Mouse (Mus musculus) splenic B cell, adult 2 months (primary cell): Measurements from ENCODE around the gene Tulp4.
"Not testable (repeated sequence)": the region's sequence is repeated elsewhere in the genome, so short reads cannot be mapped to it uniquely, and the experiment has no call there.

Experiments
- DNase-seq: peaks from one replicate; pipeline ENCODE4 v3.0.0-alpha.2; 2011; ENCODE audit warnings: low read depth, low spot score
- H3K27me3 ChIP-seq: 2 replicates; pipeline ENCODE4 v1.6.1; 2012; ENCODE audit warnings: mild to moderate bottlenecking, low read length, moderate library complexity, mixed read lengths; ENCODE audit not compliant: control insufficient read depth, poor library complexity, insufficient read depth, severe bottlenecking
- H3K36me3 ChIP-seq: 2 replicates; pipeline ENCODE4 v1.6.1; 2012; ENCODE audit warnings: mild to moderate bottlenecking, low read length, moderate library complexity, mixed read lengths; ENCODE audit not compliant: control insufficient read depth, poor library complexity, insufficient read depth, severe bottlenecking

Gene Tulp4

DNA sequence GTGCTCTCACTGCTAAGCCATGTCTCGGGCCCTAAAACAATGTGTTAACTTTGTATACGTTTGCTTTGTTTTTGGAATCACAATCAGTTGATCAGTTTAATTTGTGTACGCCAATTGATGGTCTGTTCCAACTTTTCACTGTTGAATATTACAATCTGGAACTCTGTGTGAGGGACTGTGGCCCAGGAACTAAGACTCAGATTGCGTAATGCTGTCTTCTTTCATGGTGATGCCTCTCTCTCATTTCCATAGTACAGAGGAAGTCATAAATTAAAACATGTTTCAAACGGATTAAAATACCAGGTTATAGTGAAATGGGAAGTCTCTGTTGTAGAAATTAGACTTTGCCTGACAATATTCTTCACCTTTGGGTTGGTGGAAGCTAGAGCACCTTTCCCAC, 83.0 kb downstream of the Tulp4 start:
- Histone ChIP-seq H3K27me3 (no peaks in the 10 kb centered on the region), H3K36me3 (0 out of 2 replicates have a peak, but pooled peaks cover 2% of the 10 kb centered on the region)
- no peak for DNase-seq

DNA sequence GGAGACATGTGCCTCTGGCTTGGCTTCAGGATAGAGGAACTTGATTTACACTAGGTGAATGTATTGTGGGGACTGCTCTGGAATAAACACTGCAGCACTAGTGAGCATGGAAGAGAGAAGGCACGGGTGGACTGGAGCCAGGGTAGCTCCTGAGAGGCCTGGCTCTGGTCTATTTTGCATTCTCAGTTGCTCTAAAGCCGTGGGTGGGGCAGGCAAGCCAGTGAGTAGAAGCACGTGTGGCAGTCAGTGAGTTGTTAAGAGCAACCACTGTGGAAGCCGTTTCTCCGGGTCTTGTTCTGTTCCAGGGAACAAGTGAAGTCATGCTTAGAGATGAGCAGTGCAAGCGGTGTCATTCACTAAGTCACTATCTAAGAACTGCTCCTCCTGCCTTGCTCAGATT, 86.0 kb downstream of the Tulp4 start:
- H3K27me3 ChIP-seq = no peaks in the 10 kb centered on the region

DNA sequence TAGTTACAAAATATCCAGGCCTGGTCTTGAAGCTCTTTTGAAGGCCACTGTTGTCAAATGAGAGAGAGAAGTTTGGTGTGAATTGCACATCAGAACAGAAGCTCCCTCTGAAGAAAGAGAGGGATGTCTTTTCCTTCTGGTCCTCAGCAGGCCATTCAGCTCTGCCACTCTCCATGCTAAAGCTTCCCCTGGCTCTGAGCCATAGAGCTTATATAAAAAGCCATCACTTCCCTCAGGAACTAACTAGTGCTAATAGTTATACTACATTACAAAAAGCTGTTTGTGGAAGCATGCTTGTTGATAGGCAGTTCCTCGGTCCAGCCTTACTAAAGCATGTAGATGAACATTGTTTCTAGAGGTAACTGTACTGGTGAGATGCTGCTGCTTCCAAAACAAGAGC, 89.2 kb downstream of the Tulp4 start:
- no peak for DNase-seq
- Histone ChIP-seq H3K36me3 (no peaks in the 10 kb centered on the region), H3K27me3 (no peaks in the 10 kb centered on the region)

More for the DNA sequence above, 86.0 kb downstream of the Tulp4 start:
- no peak for DNase-seq
- no peaks in the 10 kb centered on the region for H3K36me3 ChIP-seq

DNA sequence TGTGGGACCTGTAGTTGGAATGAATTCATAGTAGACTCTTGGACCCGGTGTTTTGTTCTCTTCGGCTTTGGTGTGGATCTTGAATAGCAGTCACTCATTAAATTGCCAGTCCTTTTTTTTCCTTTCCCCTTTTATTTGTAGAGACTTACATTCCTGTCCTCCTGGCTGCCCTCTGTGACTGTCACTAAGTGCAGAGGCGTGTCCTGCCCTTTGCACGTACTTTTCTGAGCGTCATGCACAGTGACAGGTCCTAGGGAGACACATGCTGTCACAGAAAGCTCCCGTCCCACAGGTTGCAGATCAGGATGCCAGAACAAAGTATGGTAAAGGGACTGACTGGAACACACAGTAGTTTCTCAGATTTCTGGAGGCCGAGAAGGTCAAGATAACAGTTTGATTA, 91.3 kb downstream of the Tulp4 start:
- no peaks in the 10 kb centered on the region for H3K27me3 ChIP-seq
- H3K36me3 ChIP-seq = 0 out of 2 replicates have a peak, but pooled peaks cover 1% of the 10 kb centered on the region
- DNase-seq = no peak

DNA sequence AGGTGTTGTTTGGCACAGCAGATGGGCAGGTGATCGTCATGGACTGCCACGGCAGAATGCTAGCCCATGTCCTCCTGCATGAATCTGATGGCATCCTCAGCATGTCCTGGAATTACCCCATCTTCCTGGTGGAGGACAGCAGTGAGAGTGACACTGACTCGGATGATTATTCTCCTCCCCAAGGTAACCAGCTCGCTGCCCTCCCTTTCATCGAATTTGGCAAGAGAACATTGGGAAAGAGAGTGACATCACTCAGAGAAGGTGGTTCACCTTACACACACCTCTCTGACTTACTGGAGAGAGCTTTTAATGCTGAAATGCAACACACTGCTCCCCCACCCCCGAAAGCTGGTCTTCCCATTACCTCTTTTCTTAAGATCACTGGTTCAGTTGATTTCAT, 92.4 kb downstream of the Tulp4 start:
- DNase-seq = no peak
- H3K36me3 ChIP-seq = 0 out of 2 replicates have a peak, but pooled peaks cover 1% of the 10 kb centered on the region
- H3K27me3 ChIP-seq = no peaks in the 10 kb centered on the region

DNA sequence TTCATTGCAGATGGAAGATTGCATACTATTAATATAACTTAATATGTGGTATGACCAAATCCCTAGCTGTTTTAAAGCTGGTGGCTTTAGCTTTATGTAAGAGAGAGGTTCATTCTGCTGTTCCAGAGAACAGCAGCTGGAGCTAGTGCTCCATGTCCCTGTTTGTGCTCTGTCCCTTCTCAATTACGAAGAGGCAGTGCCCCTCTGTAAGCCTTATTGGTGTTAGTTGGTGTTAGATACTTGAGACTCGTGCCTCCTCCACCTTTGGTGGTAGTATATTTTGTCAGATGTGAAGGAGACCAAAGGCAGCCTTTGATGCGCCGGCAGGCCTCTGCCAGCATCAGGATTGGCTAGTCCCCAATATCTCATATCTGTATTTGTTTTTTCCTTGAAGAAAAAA, 92.9 kb downstream of the Tulp4 start:
- no peak for DNase-seq
- no peaks in the 10 kb centered on the region for H3K27me3 ChIP-seq
- H3K36me3 ChIP-seq = 0 out of 2 replicates have a peak, but pooled peaks cover 1% of the 10 kb centered on the region

DNA sequence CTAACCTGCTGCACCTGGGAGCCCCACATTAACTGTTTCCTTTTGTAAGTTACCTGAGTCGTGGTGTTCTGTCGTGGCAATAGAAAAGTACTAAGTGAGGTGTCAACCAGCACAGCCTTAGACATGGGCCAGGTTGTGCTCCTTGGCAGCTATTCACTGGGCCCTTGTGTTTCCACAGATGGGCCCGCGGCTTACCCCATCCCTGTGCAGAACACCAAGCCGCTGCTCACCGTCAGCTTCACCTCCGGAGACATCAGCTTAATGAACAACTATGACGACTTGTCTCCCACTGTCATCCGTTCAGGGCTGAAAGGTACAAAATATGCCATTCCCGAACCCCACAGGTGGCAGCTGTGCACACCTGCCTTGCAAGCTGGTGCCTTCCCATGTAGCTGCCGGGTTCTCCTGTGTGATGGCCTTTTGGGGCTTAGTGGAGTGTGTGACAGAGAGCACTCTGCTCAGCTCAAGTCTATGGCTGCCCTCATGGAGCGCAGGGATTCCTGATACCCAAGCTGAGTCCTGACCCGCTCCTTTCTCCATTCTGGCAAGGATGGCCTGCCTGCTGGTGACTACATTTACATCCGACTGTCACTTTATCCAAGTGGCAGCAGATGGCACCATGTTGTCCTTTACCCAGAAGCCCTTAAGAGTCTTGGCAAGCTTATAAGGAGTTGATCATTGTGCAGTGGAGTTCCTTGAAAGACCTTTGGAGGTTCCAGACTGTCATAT, 95.4 kb downstream of the Tulp4 start:
- Histone ChIP-seq H3K27me3 (no peaks in the 10 kb centered on the region), H3K36me3 (0 out of 2 replicates have a peak, but pooled peaks cover 1% of the 10 kb centered on the region)
- DNase-seq = no peak

DNA sequence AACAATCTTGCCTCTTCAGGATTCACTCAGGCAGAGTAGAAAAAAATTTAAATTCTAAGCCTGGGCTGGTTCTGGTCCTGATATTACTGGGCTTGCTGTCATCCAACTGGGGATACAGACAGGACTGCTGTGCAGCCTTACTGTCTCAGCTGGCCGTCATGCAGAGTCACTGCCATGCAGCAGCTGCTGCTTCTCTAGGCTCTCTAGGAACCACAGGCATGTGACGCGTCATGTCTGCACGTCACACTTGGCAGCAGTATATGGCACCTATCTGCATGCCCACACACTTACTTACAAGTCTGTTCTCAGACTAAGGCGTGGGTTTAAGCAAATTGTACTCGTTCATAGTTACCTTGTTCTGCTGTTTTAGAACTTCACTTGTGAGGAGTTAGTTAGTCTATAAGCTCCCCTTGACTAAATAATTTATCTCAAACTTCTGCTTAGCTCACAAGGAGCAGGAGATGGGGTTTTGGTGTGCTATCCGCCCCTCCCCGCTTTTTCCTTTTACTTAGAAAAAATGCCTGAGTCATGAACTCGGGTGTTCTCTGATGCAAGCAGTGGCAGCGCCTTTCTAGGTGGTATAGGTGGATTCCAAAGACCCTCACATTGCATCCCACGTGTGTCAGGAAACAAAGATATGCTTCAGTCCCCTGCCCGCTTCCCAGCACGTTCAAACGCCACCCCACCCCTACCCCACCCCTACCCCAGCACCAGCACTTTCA, 96.3 kb downstream of the Tulp4 start:
- no peak for DNase-seq
- H3K27me3 ChIP-seq = no peaks in the 10 kb centered on the region

DNA sequence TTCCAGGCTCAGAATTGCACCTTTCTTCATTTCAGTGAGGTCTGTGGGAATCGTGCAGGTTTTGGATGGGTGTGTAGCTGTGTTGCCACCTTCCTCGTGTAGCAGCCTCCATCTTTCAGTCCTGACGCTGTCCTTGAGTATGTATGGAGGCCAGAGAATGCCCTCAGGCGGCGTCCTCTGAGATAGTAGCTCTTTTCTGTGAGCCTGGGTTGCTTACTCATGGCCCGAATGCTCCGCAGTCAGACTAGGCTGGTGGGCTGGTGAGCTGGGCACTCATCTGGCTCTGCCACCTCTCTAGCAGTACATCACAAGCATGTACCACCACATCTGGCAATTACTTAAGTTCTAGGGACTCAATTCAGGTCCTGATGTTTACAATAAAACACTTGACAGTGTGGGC, 96.9 kb downstream of the Tulp4 start:
- Histone ChIP-seq H3K36me3 (0 out of 2 replicates have a peak, but pooled peaks cover 1% of the 10 kb centered on the region), H3K27me3 (no peaks in the 10 kb centered on the region)
- no peak for DNase-seq

More for the DNA sequence above, 96.3 kb downstream of the Tulp4 start:
- 0 out of 2 replicates have a peak, but pooled peaks cover 1% of the 10 kb centered on the region for H3K36me3 ChIP-seq

DNA sequence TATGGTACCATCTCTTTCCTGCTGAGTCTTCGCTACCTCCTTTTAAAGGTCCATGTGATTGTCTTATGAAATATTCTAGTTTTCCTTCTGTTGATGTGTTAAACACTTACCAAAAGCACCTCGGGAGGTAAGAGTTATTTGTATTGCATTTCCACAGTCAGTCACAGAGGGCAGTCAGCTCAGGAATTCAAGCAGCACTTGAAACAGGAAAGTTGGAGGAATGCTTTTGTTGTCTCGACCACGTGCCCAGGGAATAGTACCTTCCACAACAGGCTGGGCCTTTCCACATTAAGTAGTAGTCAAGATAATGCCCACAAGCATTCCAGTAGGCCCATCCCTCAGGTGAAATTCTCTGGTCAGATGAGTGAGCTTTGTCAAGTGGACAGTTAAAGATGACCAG, 97.6 kb downstream of the Tulp4 start:
- no peak for DNase-seq
- H3K27me3 ChIP-seq = no peaks in the 10 kb centered on the region
- 0 out of 2 replicates have a peak, but pooled peaks cover 1% of the 10 kb centered on the region for H3K36me3 ChIP-seq

DNA sequence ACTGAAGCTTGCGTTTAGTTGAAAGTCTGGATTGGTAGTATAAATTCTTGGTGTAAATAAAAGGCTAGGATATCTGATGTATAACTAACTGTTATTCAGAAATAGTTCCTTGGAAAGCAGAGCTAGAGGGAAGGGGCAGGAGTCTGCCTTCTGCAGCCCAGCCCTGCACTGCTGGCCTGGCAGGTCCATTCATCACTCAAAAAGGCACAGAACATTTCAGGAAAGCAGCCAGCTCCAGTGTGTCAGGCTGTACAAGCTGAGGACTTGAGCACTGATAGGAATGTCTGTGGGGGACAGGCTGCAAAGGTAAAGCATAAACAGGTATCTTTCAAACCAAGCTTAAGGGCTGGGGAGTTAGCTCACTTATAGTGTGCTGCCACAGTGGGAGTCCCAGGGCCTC, 105.5 kb downstream of the Tulp4 start:
- H3K36me3 ChIP-seq = peaks cover 2% of the 10 kb centered on the region; the same call in 1 of the 2 replicates

DNA sequence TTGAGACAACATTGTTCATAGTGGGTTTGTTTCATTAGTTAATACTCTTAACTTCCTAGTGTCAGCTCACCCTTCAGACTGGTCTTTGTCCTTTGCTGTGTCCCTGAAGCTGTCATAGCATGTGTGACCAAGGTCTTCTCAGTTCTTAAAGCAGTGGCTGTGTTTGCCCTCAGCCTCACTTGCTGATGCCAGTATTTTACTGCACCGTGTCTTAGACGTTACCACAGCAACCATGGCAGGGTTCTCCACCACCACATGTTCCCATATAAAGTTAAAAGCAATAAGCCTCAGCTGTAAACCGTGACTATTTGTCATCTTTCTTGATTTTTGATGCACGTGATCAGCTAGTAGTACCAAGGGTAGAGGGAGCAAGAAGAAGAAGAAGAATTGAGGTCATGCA, 109.4 kb downstream of the Tulp4 start:
- DNase-seq = no peak
- H3K36me3 ChIP-seq = peaks cover 2% of the 10 kb centered on the region; the same call in 1 of the 2 replicates
- H3K27me3 ChIP-seq = no peaks in the 10 kb centered on the region

More for the DNA sequence above, 105.5 kb downstream of the Tulp4 start:
- DNase-seq = no peak
- no peaks in the 10 kb centered on the region for H3K27me3 ChIP-seq

DNA sequence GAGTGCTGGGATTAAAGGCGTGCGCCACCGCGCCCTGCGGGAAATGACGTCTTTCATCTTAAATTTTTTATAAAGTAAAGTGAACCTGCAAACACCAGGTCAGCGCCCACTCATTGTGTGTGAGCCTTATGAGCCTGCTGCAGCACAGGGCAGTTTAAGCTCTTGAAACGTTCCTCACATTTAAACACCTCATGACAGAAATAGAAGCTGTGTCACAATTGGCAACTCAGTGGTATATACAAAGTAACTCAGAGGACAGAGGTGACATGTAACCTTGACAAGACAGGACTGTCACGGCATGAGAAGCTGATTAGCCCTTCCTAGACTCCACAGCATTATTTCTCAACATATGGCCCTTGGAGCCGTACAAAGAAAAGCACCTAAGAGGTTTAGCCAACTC, 110.3 kb downstream of the Tulp4 start:
- Histone ChIP-seq H3K36me3 (peaks cover 2% of the 10 kb centered on the region; the same call in 1 of the 2 replicates), H3K27me3 (no peaks in the 10 kb centered on the region)
- no peak for DNase-seq

DNA sequence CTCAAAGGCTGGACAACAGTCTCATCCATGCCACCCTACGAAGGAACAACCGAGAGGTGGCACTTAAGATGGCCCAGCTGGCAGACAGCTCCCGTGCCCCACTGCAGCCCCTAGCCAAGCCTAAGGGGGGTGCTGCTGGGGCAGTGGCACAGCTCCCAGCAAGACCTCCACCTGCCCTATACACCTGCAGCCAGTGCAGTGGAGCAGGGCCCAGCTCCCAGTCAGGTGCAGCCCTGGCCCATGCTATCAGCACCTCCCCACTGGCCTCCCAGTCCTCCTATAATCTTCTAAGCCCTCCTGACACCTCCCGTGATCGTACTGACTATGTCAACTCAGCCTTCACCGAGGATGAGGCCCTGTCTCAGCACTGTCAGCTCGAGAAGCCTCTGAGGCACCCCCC, 126.4 kb downstream of the Tulp4 start:
- not testable (repeated sequence) for H3K27me3 ChIP-seq, DNase-seq, H3K36me3 ChIP-seq

DNA sequence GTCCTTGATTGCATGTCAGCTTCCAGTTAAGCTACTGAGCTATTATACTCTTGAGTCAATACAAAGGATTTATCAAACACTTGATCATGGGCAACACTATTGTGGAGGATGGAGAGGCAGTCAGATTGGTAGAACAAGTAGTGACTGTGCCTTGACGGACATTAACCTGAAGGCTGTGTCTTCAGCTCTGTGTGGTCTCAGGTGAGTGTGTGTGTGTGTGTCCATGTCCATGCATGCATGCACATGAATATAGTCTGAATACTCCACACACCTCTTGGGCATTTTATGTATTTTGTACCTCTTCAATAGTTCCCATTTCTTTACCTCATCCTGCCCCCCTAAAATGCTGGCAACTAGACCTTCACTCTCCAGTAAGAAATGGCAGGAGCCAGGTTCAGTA, 145.1 kb downstream of the Tulp4 start:
- H3K36me3 ChIP-seq, DNase-seq, H3K27me3 ChIP-seq: not testable (repeated sequence)
